Mouse (Mus musculus) forelimb bud, embryonic 11.5 days (tissue): ENCODE data around the gene Ubald1.

Experiments
- DNase-seq: peaks from one replicate; pipeline ENCODE4 v3.0.0-alpha.2; 2012; ENCODE audit warnings: low read depth, low spot score

Gene Ubald1

GRCm38 (mm10) chr16:4899711-4900110 is 19.6 kb upstream of the Ubald1 start:
- DNase-seq, result no peak

- DNase-seq, result no peak
Observed at GRCm38 (mm10) chr16:4898881-4899280, 18.8 kb upstream of the Ubald1 start.

GRCm38 (mm10) chr16:4897146-4897730 is 17.1 kb upstream of the Ubald1 start:
- DNase-seq, result no peak

- DNase-seq, result no peak
Observed at GRCm38 (mm10) chr16:4896249-4897027, 16.3 kb upstream of the Ubald1 start.

- DNase-seq, result no peak
Observed at GRCm38 (mm10) chr16:4894201-4894908, 14.2 kb upstream of the Ubald1 start.

- DNase-seq, result no peak
Observed at GRCm38 (mm10) chr16:4892171-4892570, 12.1 kb upstream of the Ubald1 start.

GRCm38 (mm10) chr16:4890201-4890709 is 10.1 kb upstream of the Ubald1 start:
- no peak for DNase-seq

GRCm38 (mm10) chr16:4886690-4887020 is 6.5 kb upstream of the Ubald1 start:
- no peak for DNase-seq

GRCm38 (mm10) chr16:4885760-4886689 is 5.9 kb upstream of the Ubald1 start, which contains the start of gene Mgrn1:
Gene Mgrn1 (plus strand): TSS chr16:4886249.
- DNase-seq, result peak; percentile 94

- DNase-seq, result no peak
Observed at GRCm38 (mm10) chr16:4884930-4885329, 4.8 kb upstream of the Ubald1 start.

- DNase-seq, result no peak
Observed at GRCm38 (mm10) chr16:4881400-4882351, 1.6 kb upstream of the Ubald1 start.

- peak; percentile 77 for DNase-seq
Observed at GRCm38 (mm10) chr16:4879708-4880124, 399 bp downstream of the Ubald1 start.

GRCm38 (mm10) chr16:4879101-4879707 is 911 bp downstream of the Ubald1 start:
- no peak for DNase-seq

GRCm38 (mm10) chr16:4878192-4878885 is 1.8 kb downstream of the Ubald1 start:
- DNase-seq, result peak; percentile 32

GRCm38 (mm10) chr16:4877701-4878100 is 2.4 kb downstream of the Ubald1 start:
- no peak for DNase-seq

- no peak for DNase-seq
Observed at GRCm38 (mm10) chr16:4877195-4877594, 2.9 kb downstream of the Ubald1 start.

- DNase-seq, result no peak
Observed at GRCm38 (mm10) chr16:4876033-4876680, 4.0 kb downstream of the Ubald1 start.

GRCm38 (mm10) chr16:4875198-4876032 is 4.7 kb downstream of the Ubald1 start:
- no peak for DNase-seq
